Mouse (Mus musculus) gastrocnemius, postnatal 10 days (tissue): Measurements from ENCODE around the gene Man1c1. TPM values are rescaled to one million over a fixed set of nuclear protein-coding genes. Genes with fewer than 3 reads are reported as not detected.
A peak's percentile ranks its signal among the peaks of the same experiment; 100 is the strongest.

Experiments
- DNase-seq: peaks from one replicate; pipeline ENCODE4 v3.0.0; 2021; ENCODE audit warnings: mixed read lengths
- total RNA-seq, 2 experiments: library from RNA; stranded (reverse); gene quantifications; 2 replicates each; pipeline ENCODE4 v1.2.3; 2021

Man1c1 gene
- total RNA-seq, 2 experiments from 2014 or later, result 11.2 to 13.8 TPM

DNA sequence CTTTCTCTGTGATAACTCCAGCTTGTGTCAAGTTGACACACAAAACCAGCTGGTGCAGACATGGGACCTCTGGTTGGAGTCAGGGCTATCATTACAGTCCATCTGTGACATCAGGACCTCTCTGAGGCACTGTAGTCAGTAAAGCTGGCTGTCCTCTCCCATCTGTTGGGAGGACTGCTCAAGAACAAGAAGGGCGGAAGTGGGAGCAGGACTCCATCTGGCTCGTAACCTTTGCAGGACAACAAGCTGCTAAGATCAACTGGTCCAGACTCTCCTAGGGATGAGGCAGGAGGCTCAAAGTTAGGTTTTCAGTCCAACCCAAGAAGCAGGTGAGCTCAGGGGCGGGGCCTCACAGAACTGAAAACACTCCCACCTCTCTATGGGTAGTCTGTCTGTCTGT lies 29.1 kb downstream of the Man1c1 start:
- DNase-seq, result no peak

DNA sequence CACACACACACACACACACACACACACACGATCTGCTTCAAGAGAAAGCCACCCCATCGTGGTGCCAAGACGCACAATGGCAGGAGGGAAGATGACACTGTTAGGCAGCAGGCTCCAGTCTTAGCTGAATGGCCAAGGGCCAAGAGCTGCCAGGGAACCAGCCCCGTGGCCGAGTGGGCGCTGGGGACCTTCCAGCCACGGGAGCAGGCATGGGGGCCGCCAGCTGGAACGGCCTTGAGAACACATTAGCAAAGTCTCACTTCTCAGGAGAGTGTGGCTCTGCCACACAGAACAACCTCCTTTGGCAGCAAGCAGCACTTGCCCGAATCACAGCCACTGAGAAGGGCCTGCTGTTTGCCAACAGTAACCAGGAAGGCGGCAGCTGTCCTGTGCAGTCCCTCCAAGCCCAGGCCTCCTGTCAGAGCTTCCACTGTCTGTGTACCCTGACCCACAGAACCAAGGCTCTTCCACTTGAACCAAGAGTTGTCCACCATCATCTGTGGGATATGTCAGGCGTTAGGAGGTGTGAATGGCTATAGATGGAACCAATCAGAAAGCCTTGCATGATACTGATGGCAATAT lies 30.1 kb downstream of the Man1c1 start:
- DNase-seq, result peak; percentile 56

DNA sequence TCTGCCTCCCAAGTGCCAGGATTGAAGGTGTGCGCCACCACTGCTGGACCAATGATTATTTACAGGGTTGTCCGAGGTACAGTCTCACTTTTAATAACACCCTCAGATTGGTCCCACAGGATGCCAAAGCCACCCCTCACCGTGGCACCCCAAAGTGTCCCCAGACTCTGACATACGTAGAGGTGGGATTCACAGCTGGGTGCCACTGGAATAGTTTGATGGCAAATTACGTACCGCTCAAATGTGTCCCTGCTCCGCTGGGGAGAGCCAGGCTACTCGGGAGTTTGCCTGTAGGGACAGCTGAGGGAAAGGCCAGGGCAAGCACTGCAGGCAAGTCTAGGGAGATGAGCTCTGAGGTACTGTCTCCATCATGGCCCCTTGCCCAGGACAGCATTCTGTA lies 30.9 kb downstream of the Man1c1 start:
- DNase-seq, result no peak

DNA sequence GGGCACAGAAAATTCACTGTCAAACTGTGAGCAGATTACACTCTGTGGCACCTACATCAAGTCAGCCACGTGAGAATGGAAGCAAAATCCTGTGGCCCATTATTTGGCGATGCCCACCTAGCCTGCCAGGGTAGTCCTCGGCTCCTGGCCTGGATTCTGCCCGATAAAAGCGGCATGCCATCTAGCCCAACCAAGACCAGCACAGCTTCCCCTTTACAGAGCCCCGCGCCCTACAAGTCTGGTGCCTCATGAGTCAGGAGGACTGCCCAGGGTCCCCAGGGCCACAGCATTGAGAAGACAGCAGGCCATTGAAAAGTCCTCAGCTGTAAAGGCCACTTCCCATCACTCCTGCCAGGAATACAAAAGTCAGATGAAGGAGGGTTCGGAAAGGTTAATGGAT lies 31.8 kb downstream of the Man1c1 start:
- DNase-seq, result no peak

DNA sequence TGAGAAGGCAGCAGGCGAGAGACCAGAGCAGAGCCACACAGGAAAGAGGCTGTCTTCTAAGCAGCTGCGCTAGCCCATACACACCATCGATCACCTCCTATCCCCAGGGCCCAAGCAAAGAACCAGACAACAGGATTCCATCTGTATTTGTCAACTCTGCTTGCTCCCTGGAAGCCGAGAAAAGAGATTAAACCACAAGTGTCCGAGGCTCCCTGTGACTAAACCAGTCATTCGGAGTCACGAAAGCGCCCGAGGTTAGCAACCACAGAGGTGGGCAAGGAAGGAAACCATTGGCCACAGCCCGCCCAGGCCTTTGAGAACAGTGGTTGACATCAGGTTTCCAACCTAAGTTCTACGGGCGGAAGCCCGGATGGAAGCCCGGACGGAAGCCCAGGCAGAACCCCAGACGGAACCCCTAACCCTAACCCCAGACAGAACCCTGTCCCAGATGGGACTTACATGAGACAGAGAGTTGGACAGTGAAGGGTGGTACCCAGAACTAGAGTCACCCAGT lies 32.4 kb downstream of the Man1c1 start:
- no peak for DNase-seq

DNA sequence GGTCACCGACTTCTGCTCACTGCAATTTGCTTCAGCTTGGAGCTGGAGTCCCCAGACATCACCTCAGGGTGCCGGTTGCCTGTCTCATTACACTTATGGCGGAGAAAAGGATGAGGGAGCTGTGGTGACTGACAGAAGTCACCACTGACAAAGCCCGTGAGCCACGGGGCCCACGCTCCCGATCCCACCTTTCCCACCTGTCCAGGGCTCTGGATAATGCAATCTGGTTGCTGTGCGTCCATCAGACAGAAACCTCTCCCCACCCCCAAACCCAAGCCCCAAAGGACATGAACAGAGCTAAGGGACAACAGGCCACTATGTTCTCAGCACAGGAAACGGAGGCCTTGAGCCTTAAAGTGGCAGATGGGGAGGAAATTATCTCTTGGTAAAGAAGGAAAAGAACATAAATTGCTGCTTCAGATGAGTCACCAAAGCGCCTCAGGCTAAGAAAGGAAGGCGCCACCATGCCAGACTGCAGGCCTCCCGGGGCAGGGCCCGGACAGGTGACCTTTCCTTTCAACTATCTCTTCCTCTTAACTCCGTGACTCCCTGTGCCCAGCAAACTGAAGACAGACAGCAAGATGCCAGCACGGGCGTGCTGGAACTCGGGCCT lies 34.2 kb downstream of the Man1c1 start:
- no peak for DNase-seq

DNA sequence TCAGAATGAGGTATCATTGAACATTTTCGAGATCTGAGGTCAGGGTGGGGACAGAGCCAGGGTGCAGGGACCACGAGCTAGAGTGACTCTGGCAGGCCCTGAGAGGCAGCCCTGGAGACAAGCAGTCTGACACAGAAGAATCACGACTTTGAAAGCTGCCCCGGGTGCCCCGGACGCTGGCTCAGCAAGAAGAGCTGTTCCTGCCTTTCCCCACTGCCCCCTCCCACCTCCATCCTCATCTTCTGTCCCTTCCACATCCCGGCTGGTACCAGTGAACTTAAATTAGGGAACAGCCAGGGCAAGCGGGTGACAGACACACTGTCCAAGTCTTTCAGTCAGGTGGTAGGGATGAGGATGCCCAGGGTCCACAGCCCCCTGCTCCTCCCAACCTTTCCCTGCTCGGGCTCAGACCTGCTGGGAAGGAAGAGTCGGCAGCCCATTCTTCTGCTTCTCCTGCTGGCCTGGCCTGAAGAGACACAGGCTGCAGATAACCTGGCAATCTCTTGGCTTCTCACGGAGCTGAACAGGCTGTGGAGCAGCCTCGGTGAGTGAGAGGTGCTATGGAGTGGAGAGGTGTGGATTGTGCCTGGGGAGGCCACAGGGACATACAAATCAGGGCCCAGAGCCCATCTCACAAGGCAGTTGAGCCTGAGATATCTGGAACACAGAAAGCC lies 35.6 kb downstream of the Man1c1 start:
- DNase-seq, result no peak

DNA sequence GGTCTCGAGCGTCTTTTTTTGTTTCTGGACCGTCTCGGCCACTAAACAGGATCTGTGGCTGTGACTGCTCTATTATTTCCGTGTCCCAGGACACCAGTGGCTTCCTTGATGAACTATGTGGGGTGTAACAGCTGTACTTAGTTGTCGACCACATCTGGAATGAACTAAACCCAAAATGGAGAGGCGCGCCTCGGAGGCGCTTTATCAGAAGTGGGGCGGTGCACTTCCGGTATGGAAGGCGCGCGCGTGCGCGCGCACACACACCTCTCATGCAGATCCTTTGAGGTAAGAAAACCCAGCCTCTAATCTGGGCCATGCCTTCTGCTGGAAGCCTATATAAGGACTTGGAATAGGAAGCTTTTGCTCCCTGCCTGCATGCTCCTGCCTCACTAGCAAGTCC lies 37.7 kb downstream of the Man1c1 start:
- DNase-seq, result no peak

DNA sequence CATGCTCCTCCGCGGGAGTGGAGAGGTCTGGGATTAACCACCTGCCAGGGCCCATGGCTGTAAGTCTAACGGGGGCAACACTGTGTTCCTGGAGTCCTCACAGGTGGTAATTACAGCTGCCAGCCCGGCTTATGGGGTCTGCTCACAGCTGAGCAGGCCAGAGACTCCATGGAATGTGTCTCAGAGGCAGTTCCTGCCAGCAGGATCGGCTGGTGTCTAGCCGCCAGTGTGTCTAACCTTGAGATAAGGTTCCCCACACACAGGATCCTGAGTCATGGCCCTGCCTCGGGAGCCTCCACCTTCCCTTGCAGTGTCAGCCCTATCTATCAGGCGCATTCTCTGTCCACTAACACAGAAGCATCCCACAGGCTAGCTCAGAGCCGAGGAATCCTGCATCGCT lies 41.0 kb downstream of the Man1c1 start:
- DNase-seq, result no peak

DNA sequence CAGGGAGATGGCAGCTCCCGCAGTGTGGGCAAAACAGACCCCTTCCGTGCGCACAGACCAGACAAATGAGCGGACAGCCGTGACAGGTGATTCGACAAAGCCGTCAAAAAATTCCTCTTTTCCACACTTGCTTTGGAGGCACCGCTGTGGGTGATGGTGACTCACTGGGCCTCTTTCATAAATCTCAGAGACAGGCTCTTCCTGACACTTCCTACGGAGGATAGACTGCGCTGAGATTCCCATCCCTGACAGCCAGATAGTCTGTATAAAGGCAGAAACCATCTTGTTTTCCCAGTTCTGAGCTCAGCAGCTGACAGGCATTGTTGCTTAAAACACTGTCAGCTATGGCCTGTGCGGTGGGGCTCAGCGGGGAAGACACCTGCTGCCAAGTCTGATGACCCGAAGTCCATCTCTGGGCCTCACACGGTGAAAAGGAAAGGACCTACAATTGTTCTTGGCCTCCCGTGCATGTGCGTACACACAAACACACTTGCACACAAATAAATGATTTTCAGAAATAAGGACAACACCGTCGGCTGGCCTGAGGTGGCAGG lies 43.4 kb downstream of the Man1c1 start:
- DNase-seq, result no peak

DNA sequence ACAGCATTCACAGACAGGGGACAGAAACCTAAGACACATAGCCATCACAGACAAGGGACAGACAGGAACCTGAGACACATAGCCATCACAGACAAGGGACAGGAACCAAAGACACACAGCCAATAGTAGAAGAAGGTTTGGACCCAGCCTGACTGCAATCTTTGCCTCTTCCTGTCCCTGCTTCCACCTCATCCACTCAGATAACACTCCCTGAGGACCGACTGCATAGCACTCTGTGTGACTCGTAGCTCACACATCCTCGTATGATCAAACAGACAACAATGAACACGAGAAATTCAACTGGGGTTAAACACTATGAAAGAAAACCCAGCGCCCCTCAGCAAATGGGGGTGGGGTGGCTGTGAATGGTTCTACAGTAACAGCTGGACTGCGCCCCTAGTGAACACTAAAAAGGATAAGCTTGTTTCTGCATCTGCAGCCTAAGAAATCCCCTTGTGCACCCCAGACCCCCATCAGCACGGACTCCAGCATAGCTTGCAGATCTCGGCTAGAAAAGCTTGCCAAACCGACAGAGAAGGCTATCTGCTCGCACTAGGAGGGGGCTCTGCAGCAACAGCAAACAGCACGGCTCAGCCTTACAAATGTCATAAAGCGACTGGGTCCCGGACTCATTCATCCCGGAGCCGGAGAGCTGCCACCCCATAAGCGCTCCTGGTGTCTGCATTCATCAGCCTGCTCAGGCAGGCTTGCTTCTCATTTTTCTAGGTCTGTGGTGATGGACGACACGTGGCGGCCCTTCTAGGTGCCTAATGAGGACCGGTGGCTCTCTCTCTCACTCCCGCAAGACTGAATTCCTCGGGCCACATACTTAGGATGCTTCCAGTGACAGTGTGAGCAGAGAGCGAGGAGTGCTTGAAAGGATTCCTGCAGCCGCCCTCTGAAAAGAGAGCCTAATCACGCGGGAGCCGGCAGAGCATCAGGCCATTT lies 44.5 kb downstream of the Man1c1 start:
- no peak for DNase-seq

DNA sequence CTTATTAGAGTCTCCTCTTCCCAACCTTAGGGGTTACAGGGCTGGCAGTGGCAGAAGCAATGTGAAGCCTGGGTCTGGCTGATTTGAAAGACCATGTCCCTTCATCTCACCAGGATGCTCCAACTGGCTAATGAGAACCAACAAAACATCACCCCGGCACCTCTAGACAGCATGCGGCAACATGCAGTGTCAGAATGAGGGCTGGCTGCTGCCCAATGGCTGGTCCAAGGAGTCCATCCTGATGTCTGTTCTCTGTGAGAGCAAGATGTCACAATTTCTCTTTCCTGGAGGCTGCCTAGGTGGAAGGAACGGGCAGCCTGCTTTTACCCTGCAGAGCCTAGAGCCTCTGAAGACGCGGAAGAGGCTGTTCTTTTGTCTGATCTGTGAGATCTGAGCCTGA lies 46.6 kb downstream of the Man1c1 start:
- no peak for DNase-seq

DNA sequence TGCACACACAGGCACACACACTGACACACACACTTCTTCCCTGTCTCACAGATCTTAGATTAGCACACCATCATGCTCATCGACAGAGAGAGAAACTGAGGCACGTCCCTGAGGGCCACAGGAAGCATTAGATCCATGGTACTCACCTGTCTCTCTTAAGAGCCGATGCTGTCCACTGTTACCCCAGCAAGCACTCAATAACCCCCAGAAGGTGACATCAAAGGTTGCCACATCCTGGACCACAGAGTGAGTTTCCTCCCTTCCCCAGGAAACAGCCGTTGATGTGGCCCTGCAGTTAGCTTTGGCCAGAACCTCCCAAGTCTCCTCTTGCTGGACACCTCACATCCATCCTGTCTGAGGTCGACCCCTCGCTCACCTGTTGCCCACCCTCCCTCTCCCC lies 49.7 kb downstream of the Man1c1 start:
- no peak for DNase-seq

DNA sequence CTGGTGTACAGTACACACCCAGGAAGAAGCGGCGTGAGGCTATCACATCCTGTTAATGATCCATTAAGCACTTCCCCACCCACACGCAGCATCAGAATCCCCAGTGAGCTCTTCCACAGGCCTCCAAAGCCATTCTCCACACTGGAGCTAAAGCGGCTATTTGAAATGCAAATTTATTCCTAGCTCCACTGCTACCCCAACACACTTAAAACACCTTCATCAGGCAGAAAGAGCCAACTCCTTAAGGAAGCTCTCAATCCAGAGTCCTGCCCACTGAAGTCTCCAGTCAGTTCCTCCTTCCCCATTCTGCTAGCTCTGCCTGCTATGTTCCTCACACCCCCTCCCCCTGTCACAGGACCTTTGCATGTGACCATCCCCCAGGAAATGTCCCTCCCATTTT lies 51.4 kb downstream of the Man1c1 start:
- no peak for DNase-seq

DNA sequence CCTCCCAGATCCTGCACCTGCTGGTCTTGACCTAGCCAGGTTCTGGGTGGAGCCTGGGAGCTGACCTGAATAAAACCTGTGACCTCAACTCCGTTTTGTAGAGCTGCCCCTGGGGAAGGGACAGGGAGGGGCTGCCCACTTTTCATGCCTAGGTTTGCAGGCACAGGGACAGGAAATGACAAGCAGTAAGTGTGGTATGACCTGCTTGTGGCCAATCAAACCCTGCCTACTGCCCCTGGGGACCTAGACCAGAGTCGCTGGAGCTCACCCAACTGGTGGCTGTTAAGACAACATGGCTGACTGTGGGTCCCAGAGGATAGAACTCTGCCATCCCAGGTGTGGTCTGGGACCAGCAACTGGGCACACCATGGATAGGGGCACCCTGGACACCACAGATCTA lies 51.9 kb downstream of the Man1c1 start:
- no peak for DNase-seq

DNA sequence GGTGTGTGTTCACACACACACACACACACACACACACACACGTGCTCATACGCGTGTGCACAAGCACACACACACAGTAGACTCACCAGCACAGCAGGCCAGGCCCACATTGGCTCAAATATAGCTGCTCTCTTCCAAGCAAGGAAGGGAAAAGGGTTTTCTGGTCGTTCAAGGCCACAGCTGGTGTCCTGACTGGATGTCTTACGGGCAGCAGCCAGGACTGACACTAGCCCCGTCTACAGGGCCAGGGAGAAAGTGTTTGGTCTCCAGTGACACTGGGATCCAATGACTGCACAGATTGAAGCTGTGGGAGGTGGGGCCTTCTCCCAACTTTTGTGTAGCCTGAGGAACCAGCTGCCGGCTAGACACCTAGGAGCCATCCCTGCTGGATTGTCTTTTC lies 52.7 kb downstream of the Man1c1 start:
- DNase-seq, result peak; percentile 54

DNA sequence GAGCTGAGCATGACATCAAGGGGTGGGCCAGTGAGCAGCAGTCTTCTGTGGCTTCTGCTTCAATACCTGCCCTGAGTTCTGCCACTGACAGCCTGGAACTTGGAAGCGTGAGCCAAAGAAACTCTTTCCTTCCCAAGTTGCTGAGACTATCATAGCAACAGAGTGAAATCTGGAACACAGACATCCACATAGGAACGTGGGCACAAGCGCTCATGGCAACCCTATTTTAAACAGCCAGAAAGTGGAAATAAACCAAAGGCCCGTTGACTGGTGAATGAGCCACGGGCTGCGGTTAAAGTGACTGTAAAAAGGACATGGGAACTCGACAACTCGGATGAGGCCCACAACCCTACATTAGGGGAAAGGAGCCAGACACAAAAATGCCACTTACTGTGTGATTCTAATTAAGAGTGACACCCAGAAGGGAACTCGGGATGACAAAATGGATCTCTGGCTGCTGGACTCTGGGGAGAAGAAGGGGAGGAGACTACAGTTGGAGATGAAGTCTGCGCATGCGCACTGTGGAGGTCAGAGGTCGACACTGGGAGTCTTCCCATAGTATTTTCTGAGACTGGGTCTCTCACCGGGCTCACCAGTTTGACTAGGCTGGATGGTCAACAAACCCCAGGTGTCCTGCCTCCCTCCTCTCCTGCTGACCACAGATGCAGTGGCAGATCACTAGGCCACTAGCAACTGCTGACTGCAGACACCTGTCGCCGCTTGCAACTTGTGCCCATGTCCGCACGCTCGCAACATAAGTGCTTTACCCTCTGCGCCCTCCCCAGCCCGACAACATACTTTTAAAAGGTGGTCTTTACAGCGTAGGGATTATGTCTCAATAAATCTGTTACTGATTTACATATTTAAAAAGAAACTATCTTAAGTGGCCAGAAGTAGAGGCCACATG lies 58.8 kb downstream of the Man1c1 start:
- no peak for DNase-seq

DNA sequence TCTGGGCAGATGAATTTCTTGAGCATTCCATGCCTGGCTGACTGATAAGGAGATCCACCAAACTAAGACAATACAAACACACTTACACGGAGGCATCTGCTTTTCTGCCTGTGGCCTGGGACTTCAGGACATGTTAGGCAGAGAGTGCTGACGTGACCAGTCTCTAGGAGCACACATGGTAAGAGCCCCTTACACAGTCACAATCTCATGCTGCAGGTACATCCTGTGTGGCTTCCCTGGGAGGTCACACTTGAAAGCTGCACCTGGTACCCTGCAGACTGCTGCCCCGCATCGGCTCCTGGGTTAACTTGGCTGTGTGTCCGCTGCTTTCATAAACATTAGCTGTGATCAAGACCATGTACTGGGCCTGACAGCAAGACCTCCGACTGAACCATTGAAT lies 59.7 kb downstream of the Man1c1 start:
- DNase-seq, result no peak

DNA sequence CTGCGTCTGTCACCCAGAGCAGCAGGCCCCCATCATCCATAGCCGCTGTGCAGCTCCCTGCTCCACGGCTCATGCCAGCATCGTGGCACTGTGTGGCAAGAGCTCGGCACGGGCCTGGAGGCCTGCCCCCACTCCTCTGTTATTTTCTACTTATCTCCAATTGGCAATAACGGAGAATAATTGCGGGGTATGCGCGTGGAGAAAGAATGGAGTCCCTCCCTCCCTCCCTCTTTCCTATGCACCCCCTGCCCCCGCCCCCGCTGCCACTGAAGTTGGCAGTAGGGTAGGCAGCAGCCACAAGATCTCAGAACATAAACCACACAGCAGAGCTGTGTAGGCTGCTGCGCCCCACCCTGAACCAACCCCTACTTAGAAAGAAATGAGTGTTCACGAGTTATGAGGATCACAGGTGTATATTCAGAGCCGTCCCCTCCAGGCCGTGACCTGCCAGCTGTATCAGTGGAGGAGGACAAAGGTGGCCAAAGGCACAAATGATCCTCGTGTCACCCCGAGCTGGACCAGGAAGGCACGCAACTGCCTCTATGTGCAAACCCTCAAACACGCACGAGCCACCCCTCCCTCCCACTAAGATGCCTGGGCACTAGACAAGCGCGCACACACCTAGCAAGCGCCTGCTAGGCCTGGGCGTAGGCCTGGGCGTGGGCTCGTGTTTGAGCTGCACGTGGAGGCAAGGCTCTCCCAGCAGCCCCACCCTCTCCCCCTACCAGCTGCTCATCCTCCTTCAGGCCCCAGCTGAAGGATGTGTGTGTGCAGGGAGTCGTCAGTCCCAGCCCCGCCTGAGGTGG lies 62.2 kb downstream of the Man1c1 start:
- no peak for DNase-seq

DNA sequence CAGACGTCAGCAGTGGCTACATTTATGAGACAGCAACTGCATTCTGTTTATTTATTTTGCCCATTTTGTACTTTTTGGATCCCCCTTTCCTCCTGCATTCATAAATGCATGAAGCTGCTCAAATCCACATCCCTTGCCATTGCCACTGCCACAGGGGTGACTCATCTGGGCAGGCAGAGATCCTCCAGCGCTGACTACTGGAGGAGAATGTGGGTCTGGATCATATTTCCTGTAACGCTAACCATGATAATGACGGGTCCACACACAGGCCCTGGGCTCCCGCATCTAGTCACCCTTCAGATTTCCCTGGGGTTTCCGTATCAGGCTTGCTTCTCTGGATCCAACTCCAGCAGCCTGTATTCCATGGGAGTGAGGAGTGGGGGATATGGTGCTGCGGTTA lies 64.8 kb downstream of the Man1c1 start:
- DNase-seq, result no peak
